Mouse (Mus musculus) spleen, adult 2 months (tissue): ENCODE measurements at regions not wholly inside any gene's neighbourhood (a gene's known extent, or its start where the extent isn't known, plus 50 kb on each side); places are given as distances from the start of the nearest gene placed in this dataset.

Source experiments
- CTCF ChIP-seq: fragments of 200-500 bp; IDR thresholded peaks from 2 replicates; pipeline ENCODE4 v1.5.1; 2011; ENCODE audit warnings: mild to moderate bottlenecking, inconsistent platforms; ENCODE audit not compliant: insufficient read depth, insufficient read length, insufficient replicate concordance; ENCODE audit errors: extremely low read depth
- POLR2A ChIP-seq: fragments of 200-500 bp; IDR thresholded peaks from 2 replicates; pipeline ENCODE4 v1.6.1; 2011; ENCODE audit warnings: low read depth, low read length, inconsistent platforms

GRCm38 (mm10) chr2:63706183-63706582 is 391.7 kb downstream of the Fign start:
- TF ChIP-seq CTCF: no peak
- TF ChIP-seq POLR2A: no peak
